Mouse (Mus musculus) liver, embryonic 14 days (tissue): Measurements from ENCODE around the gene 4930453N24Rik. TPM values are rescaled to one million over a fixed set of nuclear protein-coding genes. Genes with fewer than 3 reads are reported as not detected.

Experiments used
- polyA plus RNA-seq: library from polyadenylated mRNA; depleted of rRNA; stranded (reverse); fragments of >200 nt; gene quantifications from 2 replicates; pipeline ENCODE4 v1.2.3, GENCODE M21; 2012; rRNA removed

4930453N24Rik gene
- 7.0 TPM in 2 replicates for polyA plus RNA-seq

DNA sequence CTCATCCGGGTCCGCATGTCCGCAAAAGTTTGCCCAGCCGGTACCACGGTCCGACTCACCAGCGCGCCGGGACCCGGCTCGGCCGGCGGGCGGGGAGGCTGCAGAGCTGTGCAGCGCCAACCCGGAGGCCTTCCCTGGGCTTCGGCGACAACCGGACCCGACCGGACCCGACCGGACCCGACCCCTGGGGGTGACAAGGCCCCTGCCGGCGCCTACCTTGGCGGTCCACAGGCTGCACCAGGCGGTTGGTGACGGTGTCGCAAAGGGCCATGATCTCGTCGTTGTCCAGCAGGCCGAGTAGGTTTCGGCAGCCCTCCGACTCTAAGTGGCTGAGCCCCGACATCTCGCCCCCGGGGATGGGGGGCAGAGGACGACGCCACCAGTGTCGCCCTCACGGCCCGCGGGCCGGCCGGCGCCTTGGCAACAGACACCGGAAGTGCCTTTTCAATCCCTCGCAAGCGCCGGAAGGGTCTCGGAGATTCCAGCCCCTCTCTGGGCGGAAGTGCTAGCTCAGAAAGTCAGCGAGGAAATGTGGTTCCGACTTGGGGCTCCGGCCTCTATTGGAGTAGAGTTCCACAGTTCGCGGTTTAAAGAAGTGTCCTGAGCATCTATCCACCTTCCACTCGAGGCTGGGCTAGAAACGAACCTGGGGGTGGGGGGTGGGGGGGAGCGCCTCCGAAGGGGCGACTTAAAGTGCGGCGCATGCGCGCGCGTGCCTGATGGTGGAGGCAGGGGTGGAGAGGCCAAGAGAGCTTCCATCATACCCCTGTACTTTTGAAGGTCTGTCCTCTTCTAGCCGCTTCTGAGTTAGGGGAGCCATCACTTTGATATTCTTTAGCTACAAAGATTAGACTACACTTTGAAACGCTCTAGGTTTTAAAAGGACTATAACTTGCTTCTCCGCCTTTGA is at the start of gene 4930453N24Rik:
Gene 4930453N24Rik, minus strand, starts transcription at position 641 of the 910 bp plus-strand sequence.

Other genes with a start within 250 kb of the 4930453N24Rik start
- not detected in 2 replicates for gene Csnka2ip, start 168.8 kb downstream of the 4930453N24Rik start, polyA plus RNA-seq
- gene Zfp654, start 80.5 kb upstream of the 4930453N24Rik start, polyA plus RNA-seq: 2.6 and 3.1 TPM in 2 replicates
- 11.0 and 13.0 TPM in 2 replicates for gene Cggbp1, start 80.8 kb upstream of the 4930453N24Rik start, polyA plus RNA-seq